ENCODE assay signal across 7 mouse cellular contexts in genomic region chr3:152713991-152714902, GRCm38 (mm10). TPM values are rescaled to one million over a fixed set of nuclear protein-coding genes. Genes with fewer than 3 reads are reported as not detected.
DNase-seq lines count a peak whose midpoint lies in the region; ATAC-seq lines count a peak whose summit lies in the region.

Gene Pigk (plus strand): TSS chr3:152714100.

- peak within 1 kb of the TSS; percentile 96 for H3K4me3 ChIP-seq in intestine, embryonic 15.5 days (replicated peaks)
- peak within 1 kb of the TSS; percentile 96 for H3K4me3 ChIP-seq in midbrain, embryonic 10.5 days

- peak within 1 kb of the TSS; percentile 81 for H3K4me2 ChIP-seq in intestine, embryonic 15.5 days (replicated peaks)

- peak; percentile 92 to 97 for DNase-seq in adrenal gland, adult (ENCODE audit: inconsistent age in 2 of 2, low spot score in 1 of 2)
- peak; percentile 94 for DNase-seq in embryo, embryonic 10.5 days (ENCODE audit: low spot score)
- peak; percentile 89 for DNase-seq in gastrocnemius, postnatal 25 days
- DNase-seq in left cerebral cortex, postnatal 25 days (ENCODE audit: low spot score in 2 of 2): peak; percentile 85 to 90
- peak; percentile 91 for DNase-seq in midbrain, embryonic 10.5 days (ENCODE audit: low spot score)
- peak; percentile 90 for DNase-seq in right cerebral cortex, postnatal 4 days

- H3K36me3 ChIP-seq in intestine, embryonic 15.5 days: no peaks in the 10 kb centered on the region
- H3K36me3 ChIP-seq in midbrain, embryonic 10.5 days: 0 out of 2 replicates have a peak, but pooled peaks cover 5% of the 10 kb centered on the region

- ATAC-seq in intestine, embryonic 15.5 days: peak; percentile 96

- WGBS in intestine, embryonic 15.5 days: under 1% methylated on average over 48 of the region's 48 CpGs
- under 1% methylated on average over 48 of the region's 48 CpGs for WGBS in midbrain, embryonic 10.5 days

- peaks cover 7% of the 10 kb centered on the region; the same call in 1 of the 2 replicates for H3K4me1 ChIP-seq in intestine, embryonic 15.5 days (replicated peaks)
- H3K4me1 ChIP-seq in midbrain, embryonic 10.5 days: peaks cover 14% of the 10 kb centered on the region

- intact Hi-C loops in left cerebral cortex, postnatal 25 days (cut with DNase I): no loop called here

- H3K9me3 ChIP-seq in intestine, embryonic 15.5 days: no peaks in the 10 kb centered on the region
- H3K9me3 ChIP-seq in midbrain, embryonic 10.5 days (replicated peaks): no peaks in the 10 kb centered on the region

- peak within 1 kb of the TSS; percentile 76 for H3K9ac ChIP-seq in intestine, embryonic 15.5 days

- H3K27ac ChIP-seq in intestine, embryonic 15.5 days: 0 out of 2 replicates have a peak within 1 kb of the TSS, but pooled peaks have one; percentile 44
- peak within 1 kb of the TSS; percentile 91 for H3K27ac ChIP-seq in midbrain, embryonic 10.5 days (replicated peaks)

- 0 out of 2 replicates have a peak, but pooled peaks cover 2% of the 10 kb centered on the region for H3K27me3 ChIP-seq in intestine, embryonic 15.5 days (replicated peaks)
- H3K27me3 ChIP-seq in midbrain, embryonic 10.5 days (ENCODE audit: low read depth, poor library complexity, severe bottlenecking): no peaks in the 10 kb centered on the region

RNA-seq across cellular contexts. Expression of gene Pigk, which starts in this region (rescaled TPM):
- 10 to 100 TPM; 19.2 to 20.2 TPM for total RNA-seq in gastrocnemius, postnatal 25 days (2021)
- 36.6 and 42.6 TPM in 2 replicates for polyA plus RNA-seq in intestine, embryonic 15.5 days (2015; fragmentation: Nextera tagmentation; extraction: Ambion mirVana)
- 10 to 100 TPM; 47.4 to 48.1 TPM for total RNA-seq in left cerebral cortex, postnatal 25 days (2021)
- polyA plus RNA-seq in midbrain, embryonic 10.5 days (2016; fragmentation: Nextera tagmentation; extraction: Ambion mirVana): 36.0 and 37.8 TPM in 2 replicates

Comparison
In these comparisons a context has a peak if more than half of its experiments do, and no peak if none do; other contexts are left out.
1. Peak in every context shown above with its lines: DNase-seq, ATAC-seq, H3K4me3 ChIP-seq and H3K27ac ChIP-seq.